Mouse (Mus musculus) megakaryocyte, embryonic 14.5 days (primary cell): ENCODE measurements around the gene Morc1.

Source experiments
- FLI1 ChIP-seq: IDR thresholded peaks from 2 replicates; pipeline ENCODE4 v1.6.1; 2012; ENCODE audit warnings: low read length, inconsistent platforms, mixed read lengths
- GATA1 ChIP-seq: IDR thresholded peaks from 3 replicates; pipeline ENCODE4 v1.6.1; 2012; ENCODE audit warnings: mixed read lengths, low read length, inconsistent platforms, borderline replicate concordance

GRCm38 (mm10) chr16:48611436-48611835 is 180.4 kb downstream of the Morc1 start:
- TF ChIP-seq GATA1: no peak
- no peak for TF ChIP-seq FLI1
